Mouse (Mus musculus): Measurements from ENCODE around the gene Amph.

- TF ChIP-seq CTCF (IDR thresholded peaks at IDR 0.05; ENCODE audit: extremely low read depth, insufficient read length, insufficient replicate concordance, low read depth, low read length) (no peak), POLR2A (IDR thresholded peaks at IDR 0.05; ENCODE audit: low read depth, low read length) (no peak)
These were observed 246.8 kb downstream of the Amph start for GRCm38 (mm10) chr13:19194803-19195202.
